Mouse (Mus musculus) cortical plate, adult 2 months (tissue): ENCODE results near the gene Samd13.

Source experiments
- CTCF ChIP-seq: fragments of 200-500 bp; IDR thresholded peaks from 2 replicates; pipeline ENCODE4 v1.5.1; 2011; ENCODE audit warnings: mild to moderate bottlenecking, control low read depth, low read length; ENCODE audit not compliant: insufficient read depth; ENCODE audit errors: extremely low read depth
- POLR2A ChIP-seq: fragments of 200-500 bp; IDR thresholded peaks from 2 replicates; pipeline ENCODE4 v1.6.1; 2011; ENCODE audit warnings: mild to moderate bottlenecking, low read length, control low read depth; ENCODE audit not compliant: insufficient read depth; ENCODE audit errors: extremely low read depth

DNA sequence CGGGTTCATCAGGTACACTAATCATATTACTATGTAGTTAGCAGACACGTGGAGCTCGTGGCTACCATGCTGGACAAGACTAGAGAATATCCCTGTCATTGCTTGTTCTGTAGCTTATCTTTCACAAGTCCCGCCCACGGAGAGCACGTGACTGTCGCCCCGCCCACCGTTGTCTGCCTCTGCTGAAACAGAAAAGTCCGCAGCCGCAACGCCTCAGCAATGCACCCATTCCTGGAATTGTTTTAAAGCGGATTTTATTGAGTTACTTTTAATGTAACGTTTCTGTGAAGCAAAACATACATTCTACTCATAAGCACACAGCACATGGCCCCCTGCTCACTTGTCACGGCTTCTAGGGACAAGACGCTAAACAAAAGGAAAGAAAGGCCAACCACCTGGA is 5.7 kb downstream of the Samd13 start:
- TF ChIP-seq CTCF (no peak), POLR2A (no peak)
